Mouse (Mus musculus) MEL (cell line): ENCODE data around the gene 4930432M17Rik.

ENCODE experiments used
- CTCF ChIP-seq, 3 experiments: IDR thresholded peaks in 2 of 3; conservative IDR thresholded peaks in 1 of 3; 2 replicates each; pipeline ENCODE4 v1.5.1; 2011 to 2012; ENCODE audit warnings: low read length in 3 of 3, low read depth in 2 of 3, mild to moderate bottlenecking in 2 of 3, improper control_type of control experiment in 1 of 3, inconsistent platforms in 1 of 3, mixed read lengths in 1 of 3, moderate library complexity in 1 of 3; ENCODE audit not compliant: control insufficient read depth in 1 of 3, insufficient read depth in 1 of 3, poor library complexity in 1 of 3, severe bottlenecking in 1 of 3
- E2F4 ChIP-seq: IDR thresholded peaks from 2 replicates; pipeline ENCODE4 v1.6.1; 2011; ENCODE audit warnings: low read depth, low read length, improper control_type of control experiment, borderline replicate concordance
- ELF1 ChIP-seq: IDR thresholded peaks from 2 replicates; pipeline ENCODE4 v1.6.1; 2014; ENCODE audit warnings: low read depth, mild to moderate bottlenecking, inconsistent platforms, low read length, improper control_type of control experiment, moderate library complexity
- GABPA ChIP-seq: IDR thresholded peaks from 2 replicates; pipeline ENCODE4 v1.6.1; 2012; ENCODE audit warnings: low read depth, mild to moderate bottlenecking, inconsistent platforms, low read length, improper control_type of control experiment, moderate library complexity
- MAFK ChIP-seq: IDR thresholded peaks from 2 replicates; pipeline ENCODE4 v1.6.1; 2011; ENCODE audit warnings: low read depth, mild to moderate bottlenecking, low read length, improper control_type of control experiment, borderline replicate concordance
- MEF2A ChIP-seq: IDR thresholded peaks from 2 replicates; pipeline ENCODE4 v1.6.1; 2014; ENCODE audit warnings: low read depth, mild to moderate bottlenecking, inconsistent platforms, low read length, improper control_type of control experiment; ENCODE audit not compliant: poor library complexity, insufficient replicate concordance, severe bottlenecking; ENCODE audit errors: extremely low read depth
- NRF1 ChIP-seq: IDR thresholded peaks from 2 replicates; pipeline ENCODE4 v1.6.1; 2014; ENCODE audit warnings: low read depth, mild to moderate bottlenecking, inconsistent platforms, low read length, improper control_type of control experiment, moderate library complexity; ENCODE audit not compliant: poor library complexity, insufficient read depth, severe bottlenecking
- POLR2A ChIP-seq, 2 experiments: IDR thresholded peaks; 2 replicates each; pipeline ENCODE4 v1.6.1; 2011 to 2012; ENCODE audit warnings: low read length in 2 of 2, mild to moderate bottlenecking in 2 of 2, control low read depth in 1 of 2, improper control_type of control experiment in 1 of 2, low read depth in 1 of 2, moderate library complexity in 1 of 2; ENCODE audit not compliant: control insufficient read depth in 1 of 2, insufficient read depth in 1 of 2, poor library complexity in 1 of 2
- UBTF ChIP-seq: IDR thresholded peaks from 2 replicates; pipeline ENCODE4 v1.6.1; 2012; ENCODE audit warnings: low read depth, mild to moderate bottlenecking, inconsistent platforms, low read length, improper control_type of control experiment, moderate library complexity, borderline replicate concordance; ENCODE audit not compliant: insufficient read depth

GRCm38 (mm10) chr3:121672135-121672790, 1.7 kb downstream of the 4930432M17Rik start:
- TF ChIP-seq CTCF (IDR thresholded peaks at IDR 0.05 in 2 of 3, conservative IDR thresholded peaks at IDR 0.05 in 1 of 3; ENCODE audit: control insufficient read depth in 1 of 3, insufficient read depth in 1 of 3, low read depth in 2 of 3, low read length in 3 of 3, poor library complexity in 1 of 3, severe bottlenecking in 1 of 3) (no peak), GABPA (no peak), E2F4 (no peak), NRF1 (no peak), MAFK (no peak), MEF2A (no peak), ELF1 (no peak), POLR2A (IDR thresholded peaks at IDR 0.05; ENCODE audit: control insufficient read depth in 1 of 2, insufficient read depth in 1 of 2, low read depth in 1 of 2, low read length in 2 of 2, poor library complexity in 1 of 2) (no peak), UBTF (no peak)
